Mouse (Mus musculus): ENCODE measurements around the gene Lbx1.

- TF ChIP-seq CTCF (IDR thresholded peaks at IDR 0.05; ENCODE audit: borderline replicate concordance, insufficient read depth, low read length) (no peak), POLR2A (IDR thresholded peaks at IDR 0.05; ENCODE audit: low read depth, low read length) (no peak)
Measured at GRCm38 (mm10) chr19:45205311-45206105, 30.1 kb downstream of the Lbx1 start.

All from embryonic fibroblast, embryonic 13.5 days (primary cell).